Mouse (Mus musculus) stomach, postnatal 0 days (tissue): ENCODE measurements around the gene Slc27a4.
A peak's percentile ranks its signal among the peaks of the same experiment; 100 is the strongest.

Experiments used
- CTCF ChIP-seq: IDR thresholded peaks from 2 replicates; pipeline ENCODE4 v1.5.1; 2016; ENCODE audit warnings: antibody characterized with exemption, low read depth, mild to moderate bottlenecking, moderate library complexity
- EP300 ChIP-seq: optimal IDR thresholded peaks from 2 replicates; pipeline ENCODE3; 2016; ENCODE audit warnings: antibody characterized with exemption

- TF ChIP-seq CTCF = peak; percentile 97
- no peak for TF ChIP-seq EP300
Observed at GRCm38 (mm10) chr2:29764831-29765230, 37.6 kb upstream of the Slc27a4 start.
